ENCODE assay signal across 23 mouse cellular contexts in genomic region chr10:77573162-77573561, GRCm38 (mm10). TPM values are rescaled to one million over a fixed set of nuclear protein-coding genes. Genes with fewer than 3 reads are reported as not detected.
"Had no signal": no experiment of that assay in that cellular context is flagged by ENCODE, and none has a peak within 500 bp of the region (broad histone marks: within the 10 kb centered on the region; RNA-seq: fewer than 3 reads in every experiment).

No protein-coding gene starts in this region.

- H3K4me1 ChIP-seq: midbrain, embryonic 12.5 days; midbrain, embryonic 15.5 days; neural tube, embryonic 12.5 days; neural tube, embryonic 15.5 days had no signal

- H3K4me2 ChIP-seq: limb, embryonic 12.5 days; limb, embryonic 15.5 days; liver, embryonic 15.5 days; lung, embryonic 14.5 days; midbrain, embryonic 12.5 days; midbrain, embryonic 15.5 days; neural tube, embryonic 12.5 days; neural tube, embryonic 15.5 days had no signal

- H3K36me3 ChIP-seq: limb, embryonic 12.5 days; limb, embryonic 15.5 days; liver, embryonic 15.5 days; midbrain, embryonic 12.5 days; midbrain, embryonic 15.5 days; neural tube, embryonic 12.5 days; neural tube, embryonic 15.5 days had no signal

- H3K4me3 ChIP-seq: left cerebral cortex, adult 2 months; limb, embryonic 12.5 days; limb, embryonic 15.5 days; liver, embryonic 15.5 days; midbrain, embryonic 12.5 days; midbrain, embryonic 15.5 days; neural tube, embryonic 12.5 days; neural tube, embryonic 15.5 days had no signal

- H3K27me3 ChIP-seq: limb, embryonic 15.5 days; liver, embryonic 15.5 days; midbrain, embryonic 15.5 days had no signal

- ATAC-seq: inflammation-experienced regulatory T-cells, adult 6 months; intestine, embryonic 16.5 days; lung, postnatal 0 days; midbrain, embryonic 15.5 days had no signal

- H3K27ac ChIP-seq: kidney, postnatal 0 days; left cerebral cortex, adult 2 months; limb, embryonic 12.5 days; limb, embryonic 15.5 days; liver, embryonic 15.5 days; macrophage; midbrain, embryonic 12.5 days; midbrain, embryonic 15.5 days; neural tube, embryonic 12.5 days; neural tube, embryonic 15.5 days had no signal

- H3K9ac ChIP-seq: limb, embryonic 12.5 days; limb, embryonic 15.5 days; liver, embryonic 15.5 days; lung, embryonic 14.5 days; midbrain, embryonic 12.5 days; midbrain, embryonic 15.5 days; neural tube, embryonic 12.5 days; neural tube, embryonic 15.5 days had no signal

- DNase-seq: kidney, adult 18-20 months; kidney, postnatal 36 days; layer of hippocampus, postnatal 36 days; left cerebral cortex, postnatal 4 days; lung, embryonic 14.5 days; right cerebral cortex, adult 18-20 months; right cerebral cortex, postnatal 14 days; right cerebral cortex, postnatal 4 days; thymus, adult 2 months; thymus, postnatal 25 days had no signal

- H3K9me3 ChIP-seq: limb, embryonic 12.5 days; limb, embryonic 15.5 days; liver, embryonic 15.5 days; midbrain, embryonic 12.5 days; midbrain, embryonic 15.5 days; neural tube, embryonic 12.5 days; neural tube, embryonic 15.5 days had no signal

RNA-seq across cellular contexts. Expression of gene Gm49325, which starts 32.8 kb away (rescaled TPM):
- polyA plus RNA-seq: intestine, embryonic 16.5 days; midbrain, embryonic 15.5 days; thymus, adult 2 months had no signal
